Mouse (Mus musculus): ENCODE measurements at regions not wholly inside any gene's neighbourhood (a gene's known extent, or its start where the extent isn't known, plus 50 kb on each side); places are given as distances from the start of the nearest gene placed in this dataset.

DNA sequence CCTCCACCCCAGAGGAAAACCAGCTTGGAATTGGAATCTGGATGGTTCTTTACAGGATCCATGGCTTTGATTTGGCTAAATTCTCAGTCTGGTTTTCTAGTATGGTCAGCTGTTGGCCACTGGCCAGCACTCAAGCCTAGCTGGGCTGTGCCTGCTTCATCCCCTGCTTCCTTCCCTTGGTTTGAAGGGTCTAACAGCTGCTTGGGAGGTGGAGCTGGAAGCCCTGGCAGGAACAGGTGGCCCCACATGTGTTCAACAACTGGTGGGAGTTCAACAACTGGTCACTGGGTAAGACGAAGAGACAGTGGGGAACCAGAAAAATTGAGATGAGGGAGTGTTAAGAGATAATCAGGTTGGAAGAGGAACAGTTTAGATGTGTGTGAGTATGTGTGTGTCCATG, 82.3 kb upstream of the C2cd4b start:
- no peak for TF ChIP-seq POLR2A (IDR thresholded peaks at IDR 0.05; ENCODE audit: control insufficient read depth, extremely low read depth, insufficient read depth, low read length, poor library complexity)
- TF ChIP-seq CTCF (IDR thresholded peaks at IDR 0.05; ENCODE audit: borderline replicate concordance, control insufficient read depth, extremely low read depth, insufficient read depth, low read length, poor library complexity): no peak
